Mouse (Mus musculus) heart, adult 2 months (tissue): Measurements from ENCODE around the gene Agmat.

Experiments used
- CTCF ChIP-seq: fragments of 200-600 bp; IDR thresholded peaks from 2 replicates; pipeline ENCODE4 v1.8.1; 2022; ENCODE audit warnings: antibody characterized with exemption, mild to moderate bottlenecking, moderate library complexity
- POLR2A ChIP-seq: fragments of 200-500 bp; IDR thresholded peaks from 2 replicates; pipeline ENCODE4 v1.6.1; 2011; ENCODE audit warnings: mild to moderate bottlenecking, low read depth, low read length, control low read depth; ENCODE audit not compliant: insufficient read depth

DNA sequence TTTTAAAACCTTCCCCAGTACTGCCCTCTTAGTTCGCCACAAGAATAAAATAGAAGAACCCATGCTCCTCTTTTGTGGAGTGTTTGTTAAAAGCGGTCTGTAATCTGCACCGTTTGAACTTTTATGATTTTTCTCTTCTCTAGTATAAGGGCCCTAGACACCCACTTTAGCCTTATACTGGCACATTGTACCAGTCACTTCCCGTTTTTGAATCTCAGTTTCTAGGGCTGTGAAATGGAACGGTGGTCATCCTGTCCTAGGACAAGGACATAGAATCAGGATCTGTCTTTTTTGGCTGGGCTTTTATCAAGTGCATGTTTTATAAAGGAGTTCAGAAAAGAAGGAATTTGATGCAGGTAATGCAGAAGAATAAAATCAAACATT, 47.7 kb downstream of the Agmat start:
- TF ChIP-seq CTCF: no peak
- TF ChIP-seq POLR2A: no peak
